Mouse (Mus musculus) c-Kit-positive CD71-negative TER-119-negative erythroid progenitor cells, embryonic 14.5 days (primary cell): Measurements from ENCODE around the gene Nbeal1.

Source experiments
- DNase-seq: peaks from one replicate; pipeline ENCODE4 v3.0.0-alpha.2; 2013; ENCODE audit warnings: low read depth

Nbeal1 gene

GRCm38 (mm10) chr1:60343630-60344455 lies 163.4 kb downstream of the Nbeal1 start:
- peak; percentile 24 for DNase-seq

GRCm38 (mm10) chr1:60344670-60345069 lies 164.3 kb downstream of the Nbeal1 start:
- no peak for DNase-seq

GRCm38 (mm10) chr1:60345712-60346111 lies 165.3 kb downstream of the Nbeal1 start:
- no peak for DNase-seq

GRCm38 (mm10) chr1:60352786-60353185 lies 172.4 kb downstream of the Nbeal1 start:
- no peak for DNase-seq

GRCm38 (mm10) chr1:60361626-60362025 lies 181.2 kb downstream of the Nbeal1 start:
- DNase-seq: no peak

- no peak for DNase-seq
Measured at GRCm38 (mm10) chr1:60376556-60376955, 196.2 kb downstream of the Nbeal1 start.

GRCm38 (mm10) chr1:60381910-60382309 lies 201.5 kb downstream of the Nbeal1 start:
- DNase-seq: no peak
